Mouse (Mus musculus) ES-Bruce4 (cell line): ENCODE measurements at regions not wholly inside any gene's neighbourhood (a gene's known extent, or its start where the extent isn't known, plus 50 kb on each side); places are given as distances from the start of the nearest gene placed in this dataset.

ENCODE experiments used
- CTCF ChIP-seq: IDR thresholded peaks from one replicate; pipeline ENCODE4 v1.8.1; 2011; ENCODE audit warnings: low read depth, low read length
- POLR2A ChIP-seq: IDR thresholded peaks from one replicate; pipeline ENCODE4 v1.8.1; 2011; ENCODE audit warnings: low read length; ENCODE audit not compliant: insufficient read depth

DNA sequence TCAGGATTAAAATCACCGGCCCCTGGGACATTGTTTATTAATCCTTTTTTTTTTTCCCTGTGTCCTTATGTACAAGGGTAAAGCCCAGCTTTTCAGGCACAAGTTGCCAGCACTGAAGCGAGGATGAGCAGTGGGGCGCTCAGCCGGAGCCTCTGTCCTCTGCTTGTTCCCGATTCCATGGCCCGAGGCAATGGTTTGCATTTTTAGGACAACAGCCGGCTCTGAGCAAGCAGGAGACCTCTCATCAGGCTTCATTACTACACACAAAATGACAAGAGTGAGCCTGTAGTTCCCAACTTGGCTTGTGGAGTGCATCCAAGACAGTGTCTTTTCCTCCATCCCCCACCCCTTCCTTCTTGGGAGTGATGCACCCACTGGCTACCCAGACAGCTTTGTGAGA, 697.7 kb downstream of the Cypt12 start:
- TF ChIP-seq POLR2A (no peak), CTCF (no peak)
